Mouse (Mus musculus) hindbrain, embryonic 12.5 days (tissue): ENCODE results near the gene Pepd. TPM values are rescaled to one million over a fixed set of nuclear protein-coding genes. Genes with fewer than 3 reads are reported as not detected.

Experiments used
- ATAC-seq: fragments of 200-750 bp; cut with Nextera tagmentation; 2 replicates; pipeline ENCODE4 v1.8.0; 2017; ENCODE audit warnings: moderate TSS enrichment; ENCODE audit not compliant: low FRiP score
- H3K27ac ChIP-seq: fragments of 300-500 bp; sonication (generic); 2 replicates; pipeline ENCODE4 v1.5.1; 2016; ENCODE audit warnings: mild to moderate bottlenecking
- H3K27me3 ChIP-seq: fragments of 300-500 bp; sonication (generic); 2 replicates; pipeline ENCODE4 v1.6.1; 2016; ENCODE audit warnings: mild to moderate bottlenecking
- H3K36me3 ChIP-seq: fragments of 300-500 bp; sonication (generic); 2 replicates; pipeline ENCODE4 v1.6.1; 2016; ENCODE audit warnings: mild to moderate bottlenecking
- H3K4me1 ChIP-seq: fragments of 300-500 bp; sonication (generic); 2 replicates; pipeline ENCODE4 v1.6.1; 2016
- H3K4me2 ChIP-seq: fragments of 300-500 bp; sonication (generic); replicated peaks from 2 replicates; pipeline ENCODE4 v1.6.1; 2016; ENCODE audit warnings: mild to moderate bottlenecking
- H3K4me3 ChIP-seq: fragments of 300-500 bp; sonication (generic); 2 replicates; pipeline ENCODE4 v1.5.1; 2016; ENCODE audit warnings: mild to moderate bottlenecking
- H3K9ac ChIP-seq: fragments of 300-500 bp; sonication (generic); 2 replicates; pipeline ENCODE4 v1.6.1; 2016; ENCODE audit warnings: mild to moderate bottlenecking, moderate library complexity
- H3K9me3 ChIP-seq: fragments of 300-500 bp; sonication (generic); replicated peaks from 2 replicates; pipeline ENCODE4 v1.6.1; 2016; ENCODE audit warnings: mild to moderate bottlenecking
- WGBS: fragments of 180-500 bp; shearing (Covaris S2); methylation state at CpG from one replicate; pipeline ENCODE4 v1.1.7; 2016; 5-methylcytosine and 5-hydroxymethylcytosine counted together
- polyA plus RNA-seq: library from polyadenylated mRNA; unstranded; fragments of >200 nt; fragmentation: Nextera tagmentation; extraction: Ambion mirVana; gene quantifications from 2 replicates; pipeline ENCODE4 v1.2.1, GENCODE M21; 2016

Pepd gene
- polyA plus RNA-seq, 1 experiment from 2014 or later: 55.6 TPM

DNA sequence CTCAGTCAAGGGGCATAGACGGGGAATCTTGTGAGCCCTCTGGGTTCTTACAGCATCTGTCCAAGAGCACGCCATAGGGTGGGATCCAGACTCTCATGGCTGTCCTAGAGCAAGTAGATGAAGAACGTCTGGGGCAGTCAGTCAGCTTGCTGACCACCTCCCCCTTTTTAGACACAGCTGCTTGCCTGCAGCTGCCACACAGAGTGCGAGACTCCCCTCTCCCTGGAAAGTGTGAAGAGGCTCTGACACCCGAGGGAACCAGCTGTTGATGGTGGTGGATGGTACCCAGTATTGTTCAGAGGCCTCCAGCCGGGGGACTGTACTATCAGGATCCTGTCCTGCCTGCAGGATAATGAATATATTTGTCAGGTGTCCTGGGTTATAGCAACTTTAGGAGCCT, 75.1 kb downstream of the Pepd start:
- no peaks in the 10 kb centered on the region for H3K9me3 ChIP-seq
- H3K36me3 ChIP-seq: no peaks in the 10 kb centered on the region
- H3K27me3 ChIP-seq: no peaks in the 10 kb centered on the region
- H3K27ac ChIP-seq: no peak overlapping the region
- no peak for ATAC-seq
- H3K4me1 ChIP-seq: peaks cover 30% of the 10 kb centered on the region
- H3K4me3 ChIP-seq: no peak overlapping the region
- no peak overlapping the region for H3K4me2 ChIP-seq
- no peak overlapping the region for H3K9ac ChIP-seq
- 56% methylated on average over 6 of the region's 6 CpGs for WGBS

DNA sequence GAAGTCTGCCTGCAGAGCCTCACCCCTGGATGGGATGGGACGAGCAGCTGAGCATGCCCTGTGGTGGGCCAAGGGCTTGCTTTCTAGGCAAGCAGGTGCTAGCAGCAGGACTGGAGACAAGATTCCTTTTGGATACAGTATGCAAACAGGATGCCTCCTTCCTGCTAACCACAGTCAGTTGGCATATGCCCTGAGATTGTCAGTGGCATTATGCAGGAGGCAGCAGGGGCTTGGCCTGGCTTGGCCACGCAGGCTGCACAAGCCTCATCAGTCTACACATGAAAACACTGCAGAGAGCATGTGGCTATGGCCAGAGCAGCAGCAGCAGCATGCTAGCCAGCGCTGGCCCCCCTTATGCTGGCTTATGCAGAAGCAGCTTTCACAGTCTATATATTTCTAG, 76.3 kb downstream of the Pepd start:
- H3K4me3 ChIP-seq: no peak overlapping the region
- H3K4me2 ChIP-seq: no peak overlapping the region
- H3K27ac ChIP-seq: 0 out of 2 replicates have a peak overlapping the region, but pooled peaks have one; percentile 42
- 87% methylated on average over 3 of the region's 3 CpGs for WGBS
- H3K9me3 ChIP-seq: no peaks in the 10 kb centered on the region
- no peaks in the 10 kb centered on the region for H3K27me3 ChIP-seq
- ATAC-seq: no peak
- no peaks in the 10 kb centered on the region for H3K36me3 ChIP-seq
- 0 out of 2 replicates have a peak overlapping the region, but pooled peaks have one; percentile 10 for H3K9ac ChIP-seq
- H3K4me1 ChIP-seq: peaks cover 29% of the 10 kb centered on the region

DNA sequence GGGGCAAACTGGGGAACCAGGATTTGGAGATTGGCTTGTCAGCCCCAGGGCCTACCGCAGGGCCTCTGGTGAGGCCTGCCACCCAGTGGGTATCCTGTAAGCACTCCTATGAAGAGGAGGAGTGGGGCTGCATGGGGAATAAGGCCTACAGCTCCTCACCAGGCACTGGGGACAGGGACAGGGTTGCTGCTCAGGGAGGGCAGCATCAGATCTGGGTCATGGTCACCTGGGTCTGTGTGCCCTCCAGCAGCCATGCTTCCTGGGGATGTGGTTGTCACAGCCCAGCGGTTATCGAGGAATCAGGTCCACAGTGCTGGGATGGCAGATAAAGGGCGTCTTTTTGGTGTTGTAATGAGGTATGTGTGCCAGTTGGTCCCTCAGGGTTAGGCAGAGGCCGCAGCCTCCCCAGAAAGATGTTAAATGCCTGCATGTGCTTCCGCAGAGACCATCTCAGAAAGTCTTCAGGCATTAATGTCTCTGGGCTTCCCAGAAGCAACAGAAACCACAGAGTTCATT, 79.6 kb downstream of the Pepd start:
- Histone ChIP-seq H3K27me3 (no peaks in the 10 kb centered on the region), H3K4me1 (peaks cover 18% of the 10 kb centered on the region), H3K36me3 (no peaks in the 10 kb centered on the region), H3K27ac (no peak overlapping the region), H3K4me3 (no peak overlapping the region), H3K9me3 (no peaks in the 10 kb centered on the region), H3K4me2 (no peak overlapping the region), H3K9ac (no peak overlapping the region)
- WGBS: 89% methylated on average over 6 of the region's 6 CpGs
- no peak for ATAC-seq

DNA sequence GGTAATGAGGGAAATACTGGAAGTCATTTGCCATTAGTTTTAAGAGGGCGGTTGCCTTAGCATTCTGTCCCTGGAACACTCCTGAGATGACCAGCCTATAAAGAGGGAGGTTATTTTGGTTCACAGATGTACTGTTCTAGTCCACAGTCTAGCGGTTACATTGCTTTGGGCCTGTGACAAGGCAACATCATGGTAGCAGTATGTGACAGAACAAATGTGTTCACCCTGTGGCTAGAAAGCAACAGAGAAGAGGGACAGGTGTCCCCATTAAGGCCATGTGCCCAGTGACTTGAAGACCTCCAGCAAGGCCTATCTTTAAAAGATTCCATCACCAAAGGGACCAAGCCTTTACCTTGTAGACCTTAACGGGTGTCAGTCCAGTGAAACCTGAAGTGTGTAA, 80.6 kb downstream of the Pepd start:
- H3K4me2 ChIP-seq: no peak overlapping the region
- no peaks in the 10 kb centered on the region for H3K27me3 ChIP-seq
- no peaks in the 10 kb centered on the region for H3K36me3 ChIP-seq
- no peak overlapping the region for H3K4me3 ChIP-seq
- no peak overlapping the region for H3K9ac ChIP-seq
- H3K4me1 ChIP-seq: peaks cover 14% of the 10 kb centered on the region
- H3K27ac ChIP-seq: no peak overlapping the region
- H3K9me3 ChIP-seq: no peaks in the 10 kb centered on the region
- WGBS: 84% methylated on average over 3 of the region's 3 CpGs
- no peak for ATAC-seq

DNA sequence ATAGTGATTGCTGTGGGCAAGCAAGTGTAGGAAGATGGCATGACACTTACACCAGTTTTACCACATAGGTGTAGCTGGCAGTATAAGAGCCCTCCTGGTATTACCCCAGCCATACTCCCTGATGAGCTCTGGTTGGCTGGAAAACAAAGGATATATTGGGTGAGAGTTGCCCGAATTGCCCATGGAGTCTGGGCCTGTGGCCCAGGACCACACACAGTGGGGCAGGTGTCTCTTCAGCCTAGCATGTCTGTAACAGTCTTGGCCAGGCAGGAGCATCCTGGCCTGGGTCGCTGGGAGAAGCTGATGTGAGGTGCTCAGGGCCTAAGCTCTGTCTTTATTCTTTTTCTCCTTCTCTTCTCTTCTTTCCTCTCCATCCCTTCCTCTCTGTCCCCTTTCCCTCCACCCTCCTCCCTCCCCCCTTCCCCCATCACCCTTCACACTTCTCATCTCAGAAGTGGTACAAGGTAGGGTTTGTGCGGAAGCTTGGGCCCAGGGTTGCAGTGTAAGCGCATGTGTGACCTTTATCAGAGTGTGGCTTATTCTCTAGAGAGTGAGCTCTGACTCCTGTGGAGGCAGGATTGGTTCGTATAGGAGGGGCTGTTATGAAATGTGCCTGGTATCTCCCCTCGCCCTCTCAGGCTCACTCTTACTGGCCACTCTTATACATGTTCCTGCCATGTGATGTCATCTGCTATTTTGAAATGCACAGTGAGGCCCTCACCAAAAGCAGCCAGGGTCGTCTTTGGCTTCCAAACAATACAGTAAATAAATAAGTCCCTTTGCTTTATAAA, 83.9 kb downstream of the Pepd start:
- Histone ChIP-seq H3K9ac (no peak overlapping the region), H3K27me3 (no peaks in the 10 kb centered on the region), H3K4me1 (peaks cover 18% of the 10 kb centered on the region; the same call in 1 of the 2 replicates), H3K9me3 (no peaks in the 10 kb centered on the region), H3K4me3 (no peak overlapping the region), H3K4me2 (no peak overlapping the region), H3K27ac (no peak overlapping the region), H3K36me3 (no peaks in the 10 kb centered on the region)
- no peak for ATAC-seq
- WGBS: 70% methylated on average over 7 of the region's 7 CpGs

DNA sequence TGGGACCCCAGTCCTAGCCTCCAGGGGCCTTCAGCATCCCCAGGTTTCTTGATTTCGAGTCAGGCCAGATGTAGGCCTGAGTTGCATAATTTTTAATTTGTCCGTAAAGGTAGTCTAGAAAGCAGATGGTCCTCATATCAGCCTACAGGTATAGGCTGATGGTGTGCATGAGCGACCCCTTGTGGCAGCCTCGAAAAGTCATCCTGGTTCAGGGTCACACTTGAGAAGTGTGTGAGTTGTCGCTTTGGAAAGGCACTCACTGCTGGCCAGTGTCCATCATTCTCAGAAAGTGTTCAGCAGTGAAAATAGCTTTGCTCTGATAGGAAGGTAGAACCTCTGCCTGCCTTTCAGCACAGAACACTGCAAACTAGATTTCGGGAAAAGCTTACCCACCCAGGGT, 88.7 kb downstream of the Pepd start:
- 37% methylated on average over 6 of the region's 6 CpGs for WGBS
- Histone ChIP-seq H3K4me3 (no peak overlapping the region), H3K27me3 (no peaks in the 10 kb centered on the region), H3K4me2 (no peak overlapping the region), H3K27ac (no peak overlapping the region), H3K36me3 (no peaks in the 10 kb centered on the region), H3K4me1 (peaks cover 31% of the 10 kb centered on the region), H3K9ac (no peak overlapping the region), H3K9me3 (no peaks in the 10 kb centered on the region)
- no peak for ATAC-seq

DNA sequence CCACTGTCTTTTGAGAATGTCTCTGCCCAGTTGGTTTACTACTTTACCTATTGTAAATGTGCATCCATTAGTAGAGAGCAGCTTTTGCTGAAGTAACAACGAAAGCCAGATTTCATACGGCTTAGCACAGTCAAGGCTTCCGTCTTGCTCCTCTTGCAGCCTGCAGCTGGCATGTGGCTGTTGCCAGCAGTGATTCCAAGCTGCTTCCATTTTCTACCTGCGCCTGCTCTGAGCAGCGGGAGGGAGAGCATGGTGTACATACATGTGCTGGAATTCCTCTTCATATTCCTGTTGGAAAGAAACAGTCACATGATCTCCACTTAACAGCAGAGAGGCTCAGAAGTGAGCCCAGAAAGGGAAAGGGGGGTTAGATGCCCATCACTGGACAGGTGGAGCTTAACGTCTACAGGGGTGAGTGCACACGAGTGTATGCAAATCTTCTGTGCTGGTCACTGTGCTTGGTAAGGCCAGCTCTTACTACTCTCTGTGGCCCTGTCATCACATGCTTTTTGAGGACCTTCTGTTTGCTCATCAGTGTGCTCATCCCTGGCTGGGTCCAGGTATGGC, 91.1 kb downstream of the Pepd start:
- no peak overlapping the region for H3K4me2 ChIP-seq
- H3K27ac ChIP-seq: no peak overlapping the region
- no peaks in the 10 kb centered on the region for H3K36me3 ChIP-seq
- no peak for ATAC-seq
- WGBS: 73% methylated on average over 7 of the region's 7 CpGs
- no peak overlapping the region for H3K9ac ChIP-seq
- H3K27me3 ChIP-seq: no peaks in the 10 kb centered on the region
- H3K9me3 ChIP-seq: no peaks in the 10 kb centered on the region
- H3K4me1 ChIP-seq: peaks cover 27% of the 10 kb centered on the region
- no peak overlapping the region for H3K4me3 ChIP-seq

DNA sequence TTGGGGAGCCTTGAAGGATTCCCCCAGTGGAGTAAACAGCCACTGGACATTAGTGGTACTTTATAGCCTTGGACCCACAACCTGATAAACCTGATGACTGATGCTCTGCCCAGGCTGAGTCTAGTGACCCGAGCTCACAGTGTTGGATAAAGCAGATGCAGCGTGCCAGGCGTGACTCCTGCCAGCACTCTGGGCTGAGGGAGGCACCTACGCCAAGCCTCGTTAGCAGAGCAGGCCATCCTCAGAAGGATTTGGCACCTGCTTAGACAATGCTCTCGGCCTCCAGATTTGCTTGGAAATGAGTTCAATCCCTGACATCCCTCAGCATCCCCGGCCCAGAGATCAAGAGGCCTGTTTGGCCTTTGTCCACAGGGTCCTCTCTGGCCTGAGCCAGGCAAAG, 94.5 kb downstream of the Pepd start:
- WGBS: 92% methylated on average over 7 of the region's 7 CpGs
- Histone ChIP-seq H3K4me2 (no peak overlapping the region), H3K9ac (no peak overlapping the region), H3K36me3 (no peaks in the 10 kb centered on the region), H3K27ac (no peak overlapping the region), H3K4me1 (peaks cover 21% of the 10 kb centered on the region), H3K27me3 (no peaks in the 10 kb centered on the region), H3K9me3 (no peaks in the 10 kb centered on the region), H3K4me3 (no peak overlapping the region)
- ATAC-seq: no peak

DNA sequence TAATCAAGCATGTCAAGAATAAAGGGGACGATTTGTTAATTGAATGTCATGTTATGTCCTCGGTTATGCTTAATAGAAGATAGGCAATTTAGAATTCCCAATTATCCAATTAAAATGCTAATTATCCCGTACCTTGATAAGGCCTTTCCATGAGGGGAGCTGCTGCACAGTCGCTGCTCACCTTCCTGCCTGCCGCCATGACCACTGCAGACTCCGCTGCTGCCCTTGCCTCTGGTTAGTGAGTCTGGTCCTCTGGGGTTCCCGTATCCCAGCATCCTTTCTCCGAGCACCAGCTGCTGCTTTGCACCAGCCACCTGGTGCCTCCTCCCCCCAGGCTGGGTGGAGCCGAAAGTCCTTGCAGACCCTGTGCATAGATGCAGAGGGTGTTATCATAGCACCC, 101.0 kb downstream of the Pepd start:
- H3K4me2 ChIP-seq: no peak overlapping the region

DNA sequence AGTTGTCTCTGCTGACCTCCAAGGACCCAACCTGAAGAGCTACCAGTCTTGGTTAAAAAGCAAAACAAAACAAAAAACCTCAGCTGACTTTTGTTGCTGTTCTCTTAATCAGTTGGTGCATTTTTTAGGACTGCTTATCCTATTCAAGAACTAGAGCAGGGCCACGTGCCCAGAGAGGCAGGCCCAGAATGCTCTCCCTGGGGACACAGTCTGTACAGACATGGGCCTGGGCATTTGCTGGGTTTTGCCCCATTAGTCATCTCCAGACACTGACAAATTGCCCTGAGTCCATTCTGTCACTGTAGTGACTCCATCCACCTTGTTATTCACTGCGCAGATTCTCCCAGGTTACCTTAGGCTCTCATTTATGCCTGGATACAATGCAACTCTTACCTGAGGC, 103.1 kb downstream of the Pepd start:
- ATAC-seq: no peak
- no peak overlapping the region for H3K9ac ChIP-seq
- H3K27ac ChIP-seq: no peak overlapping the region
- H3K36me3 ChIP-seq: no peaks in the 10 kb centered on the region
- H3K9me3 ChIP-seq: no peaks in the 10 kb centered on the region
- H3K4me3 ChIP-seq: no peak overlapping the region
- WGBS: 66% methylated on average over 2 of the region's 2 CpGs
- H3K27me3 ChIP-seq: no peaks in the 10 kb centered on the region
- H3K4me1 ChIP-seq: peaks cover 19% of the 10 kb centered on the region
- no peak overlapping the region for H3K4me2 ChIP-seq

More for the DNA sequence above, 101.0 kb downstream of the Pepd start:
- peak; percentile 72 for ATAC-seq
- Histone ChIP-seq H3K4me1 (peaks cover 18% of the 10 kb centered on the region), H3K9ac (no peak overlapping the region), H3K27ac (no peak overlapping the region; the same call in 1 of the 2 replicates), H3K27me3 (no peaks in the 10 kb centered on the region), H3K9me3 (no peaks in the 10 kb centered on the region), H3K4me3 (no peak overlapping the region), H3K36me3 (no peaks in the 10 kb centered on the region)
- 41% methylated on average over 9 of the region's 9 CpGs for WGBS

DNA sequence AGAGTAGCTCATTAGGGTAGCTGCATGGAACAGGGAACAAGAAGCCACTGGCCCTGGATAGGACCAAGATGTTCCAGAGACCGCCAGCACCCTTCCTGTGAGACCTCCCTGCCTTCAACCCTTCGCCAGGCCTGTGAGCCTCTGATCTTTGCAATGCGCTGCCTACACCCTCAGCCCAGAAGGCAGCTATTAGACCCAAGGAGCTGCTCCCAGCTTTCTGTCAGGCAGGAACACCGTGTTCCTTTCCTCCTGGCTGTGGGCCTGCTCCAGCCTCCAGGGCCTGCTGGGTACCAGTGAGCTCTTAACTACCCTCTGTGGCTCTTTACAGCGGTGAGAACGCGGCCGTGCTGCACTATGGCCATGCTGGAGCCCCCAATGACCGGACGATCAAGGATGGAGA, 109.2 kb downstream of the Pepd start:
- WGBS: 86% methylated on average over 10 of the region's 10 CpGs
- no peaks in the 10 kb centered on the region for H3K9me3 ChIP-seq
- H3K4me2 ChIP-seq: no peak overlapping the region
- H3K9ac ChIP-seq: no peak overlapping the region
- no peaks in the 10 kb centered on the region for H3K27me3 ChIP-seq
- no peaks in the 10 kb centered on the region for H3K36me3 ChIP-seq
- no peak overlapping the region for H3K27ac ChIP-seq
- no peak for ATAC-seq
- H3K4me3 ChIP-seq: no peak overlapping the region
- 0 out of 2 replicates have a peak, but pooled peaks cover 4% of the 10 kb centered on the region for H3K4me1 ChIP-seq

DNA sequence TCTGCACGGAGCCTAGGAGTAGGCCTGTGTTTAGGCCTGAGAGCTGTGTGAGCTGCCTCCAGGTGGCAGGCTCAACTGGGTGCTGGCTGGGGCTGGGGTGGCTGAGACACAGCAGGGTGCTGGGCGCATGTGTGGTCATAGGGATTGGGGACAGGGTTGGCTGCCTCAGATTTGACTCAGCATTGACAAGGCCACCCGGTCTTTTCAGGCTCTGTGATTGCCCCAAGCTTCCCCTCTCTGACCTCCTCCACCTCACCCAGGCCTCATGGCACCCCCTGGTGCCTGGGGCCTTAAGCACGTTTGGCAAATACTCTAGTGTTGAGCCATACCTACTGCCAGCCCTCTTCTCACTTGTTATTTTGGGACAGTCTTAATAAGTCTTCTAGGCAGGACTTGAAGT, 111.1 kb downstream of the Pepd start:
- WGBS: 83% methylated on average over 4 of the region's 4 CpGs
- H3K27ac ChIP-seq: no peak overlapping the region
- no peaks in the 10 kb centered on the region for H3K9me3 ChIP-seq
- H3K4me2 ChIP-seq: no peak overlapping the region
- 0 out of 2 replicates have a peak, but pooled peaks cover 6% of the 10 kb centered on the region for H3K4me1 ChIP-seq
- no peaks in the 10 kb centered on the region for H3K27me3 ChIP-seq
- no peak overlapping the region for H3K9ac ChIP-seq
- no peaks in the 10 kb centered on the region for H3K36me3 ChIP-seq
- no peak for ATAC-seq
- no peak overlapping the region for H3K4me3 ChIP-seq

DNA sequence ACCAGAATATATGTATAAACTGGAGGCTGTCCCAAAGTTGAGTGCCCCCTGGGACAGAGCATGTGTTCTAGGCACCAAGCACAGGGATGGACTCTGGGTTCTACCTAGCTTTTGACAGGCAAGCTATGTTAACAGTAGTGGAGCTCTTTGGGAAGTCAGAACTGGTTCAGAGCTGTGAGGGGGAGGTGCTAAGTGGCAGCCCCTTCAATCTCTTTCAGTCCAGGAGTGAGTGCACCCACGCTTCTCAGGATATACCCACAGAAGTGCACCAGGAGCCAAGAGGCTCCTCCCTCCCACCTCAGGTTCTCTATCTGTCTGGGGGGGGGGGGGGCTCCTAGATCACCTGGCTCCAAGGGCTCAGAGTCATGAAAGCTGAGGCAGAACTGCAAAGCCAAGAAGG, 112.2 kb downstream of the Pepd start:
- H3K4me3 ChIP-seq: no peak overlapping the region
- no peak overlapping the region for H3K27ac ChIP-seq
- WGBS: 94% methylated on average over 1 of the region's 1 CpGs
- H3K9me3 ChIP-seq: no peaks in the 10 kb centered on the region
- no peaks in the 10 kb centered on the region for H3K27me3 ChIP-seq
- H3K9ac ChIP-seq: no peak overlapping the region
- no peaks in the 10 kb centered on the region for H3K36me3 ChIP-seq
- no peak for ATAC-seq
- no peak overlapping the region for H3K4me2 ChIP-seq
- 0 out of 2 replicates have a peak, but pooled peaks cover 6% of the 10 kb centered on the region for H3K4me1 ChIP-seq
